Mouse (Mus musculus) midbrain, embryonic 14.5 days (tissue): Measurements from ENCODE around the gene Pnpla1. TPM values are rescaled to one million over a fixed set of nuclear protein-coding genes. Genes with fewer than 3 reads are reported as not detected.

Experiments
- ATAC-seq: fragments of 200-750 bp; cut with Nextera tagmentation; 2 replicates; pipeline ENCODE4 v1.8.0; 2017; ENCODE audit warnings: moderate number of reproducible peaks, moderate library complexity; ENCODE audit not compliant: low FRiP score, low TSS enrichment
- DNase-seq: peaks from one replicate; pipeline ENCODE4 v3.0.0-alpha.2; 2015
- H3K27ac ChIP-seq: fragments of 300-500 bp; sonication (generic); replicated peaks from 2 replicates; pipeline ENCODE4 v1.5.1; 2014; ENCODE audit warnings: mild to moderate bottlenecking, low read depth, low read length, moderate library complexity
- H3K27me3 ChIP-seq: fragments of 300-500 bp; sonication (generic); 2 replicates; pipeline ENCODE4 v1.6.1; 2014; ENCODE audit warnings: low read length, control low read depth, mixed read lengths; ENCODE audit not compliant: control insufficient read depth, insufficient read depth
- H3K36me3 ChIP-seq: fragments of 300-500 bp; sonication (generic); 2 replicates; pipeline ENCODE4 v1.6.1; 2014; ENCODE audit warnings: low read length, control low read depth; ENCODE audit not compliant: control insufficient read depth, insufficient read depth
- H3K4me1 ChIP-seq: fragments of 300-500 bp; sonication (generic); 2 replicates; pipeline ENCODE4 v1.6.1; 2014; ENCODE audit warnings: mild to moderate bottlenecking, antibody characterized with exemption, low read length, control low read depth; ENCODE audit not compliant: control insufficient read depth, insufficient read depth
- H3K4me2 ChIP-seq: fragments of 300-500 bp; sonication (generic); 2 replicates; pipeline ENCODE4 v1.6.1; 2014; ENCODE audit warnings: mild to moderate bottlenecking, low read length, moderate library complexity
- H3K4me3 ChIP-seq: fragments of 300-500 bp; sonication (generic); replicated peaks from 2 replicates; pipeline ENCODE4 v1.5.1; 2014; ENCODE audit warnings: low read depth, low read length
- H3K9ac ChIP-seq: fragments of 300-500 bp; sonication (generic); replicated peaks from 2 replicates; pipeline ENCODE4 v1.6.1; 2014; ENCODE audit warnings: mild to moderate bottlenecking, low read length, moderate library complexity
- H3K9me3 ChIP-seq: fragments of 300-500 bp; sonication (generic); 2 replicates; pipeline ENCODE4 v1.6.1; 2016; ENCODE audit warnings: low read length, control low read depth, mixed read lengths; ENCODE audit not compliant: control insufficient read depth
- WGBS: fragments of 180-500 bp; shearing (Covaris S2); extraction: QIAGEN DNeasy Blood & Tissue Kit; methylation state at CpG from one replicate; pipeline ENCODE4 v1.1.7; 2014; 5-methylcytosine and 5-hydroxymethylcytosine counted together
- polyA plus RNA-seq: library from polyadenylated mRNA; unstranded; fragments of >200 nt; fragmentation: Nextera tagmentation; extraction: Ambion mirVana; gene quantifications from 2 replicates; pipeline ENCODE4 v1.2.1, GENCODE M21; 2014

Pnpla1 gene
- polyA plus RNA-seq, 1 experiment from 2014 or later: not detected

- ATAC-seq: no peak
- no peak overlapping the region for H3K27ac ChIP-seq
- H3K4me3 ChIP-seq: no peak overlapping the region
- 60% methylated on average over 8 of the region's 8 CpGs for WGBS
- no peaks in the 10 kb centered on the region for H3K27me3 ChIP-seq
- peak; percentile 21 for DNase-seq
- peak overlapping the region; percentile 40 for H3K4me2 ChIP-seq
- no peaks in the 10 kb centered on the region for H3K36me3 ChIP-seq
- no peak overlapping the region for H3K9ac ChIP-seq
- no peaks in the 10 kb centered on the region for H3K9me3 ChIP-seq
- no peaks in the 10 kb centered on the region for H3K4me1 ChIP-seq
These were observed 24.6 kb downstream of the Pnpla1 start for GRCm38 (mm10) chr17:28882810-28883209.

- 75% methylated on average over 10 of the region's 10 CpGs for WGBS
- Histone ChIP-seq H3K9ac (no peak overlapping the region), H3K27me3 (no peaks in the 10 kb centered on the region), H3K4me3 (no peak overlapping the region), H3K27ac (no peak overlapping the region), H3K4me1 (no peaks in the 10 kb centered on the region), H3K36me3 (no peaks in the 10 kb centered on the region), H3K9me3 (peaks cover 7% of the 10 kb centered on the region; the same call in 1 of the 2 replicates), H3K4me2 (no peak overlapping the region)
- ATAC-seq (no peak), DNase-seq (peak; percentile 25)
These were observed 25.8 kb downstream of the Pnpla1 start for GRCm38 (mm10) chr17:28883941-28884516.

- ATAC-seq (no peak), DNase-seq (no peak)
- Histone ChIP-seq H3K36me3 (no peaks in the 10 kb centered on the region), H3K27ac (no peak overlapping the region), H3K9ac (no peak overlapping the region), H3K4me2 (no peak overlapping the region), H3K9me3 (peaks cover 7% of the 10 kb centered on the region; the same call in 1 of the 2 replicates), H3K4me1 (no peaks in the 10 kb centered on the region), H3K4me3 (no peak overlapping the region), H3K27me3 (no peaks in the 10 kb centered on the region)
- 86% methylated on average over 8 of the region's 8 CpGs for WGBS
These were observed 27.0 kb downstream of the Pnpla1 start for GRCm38 (mm10) chr17:28885231-28885630.

- no peak overlapping the region for H3K27ac ChIP-seq
- DNase-seq: no peak
- no peak for ATAC-seq
- H3K36me3 ChIP-seq: no peaks in the 10 kb centered on the region
- no peaks in the 10 kb centered on the region for H3K27me3 ChIP-seq
- H3K4me2 ChIP-seq: no peak overlapping the region
- WGBS: 84% methylated on average over 8 of the region's 8 CpGs
- H3K9me3 ChIP-seq: peaks cover 7% of the 10 kb centered on the region; the same call in 1 of the 2 replicates
- no peaks in the 10 kb centered on the region for H3K4me1 ChIP-seq
- no peak overlapping the region for H3K9ac ChIP-seq
- no peak overlapping the region for H3K4me3 ChIP-seq
These were observed 28.1 kb downstream of the Pnpla1 start for GRCm38 (mm10) chr17:28886266-28886665.

DNA sequence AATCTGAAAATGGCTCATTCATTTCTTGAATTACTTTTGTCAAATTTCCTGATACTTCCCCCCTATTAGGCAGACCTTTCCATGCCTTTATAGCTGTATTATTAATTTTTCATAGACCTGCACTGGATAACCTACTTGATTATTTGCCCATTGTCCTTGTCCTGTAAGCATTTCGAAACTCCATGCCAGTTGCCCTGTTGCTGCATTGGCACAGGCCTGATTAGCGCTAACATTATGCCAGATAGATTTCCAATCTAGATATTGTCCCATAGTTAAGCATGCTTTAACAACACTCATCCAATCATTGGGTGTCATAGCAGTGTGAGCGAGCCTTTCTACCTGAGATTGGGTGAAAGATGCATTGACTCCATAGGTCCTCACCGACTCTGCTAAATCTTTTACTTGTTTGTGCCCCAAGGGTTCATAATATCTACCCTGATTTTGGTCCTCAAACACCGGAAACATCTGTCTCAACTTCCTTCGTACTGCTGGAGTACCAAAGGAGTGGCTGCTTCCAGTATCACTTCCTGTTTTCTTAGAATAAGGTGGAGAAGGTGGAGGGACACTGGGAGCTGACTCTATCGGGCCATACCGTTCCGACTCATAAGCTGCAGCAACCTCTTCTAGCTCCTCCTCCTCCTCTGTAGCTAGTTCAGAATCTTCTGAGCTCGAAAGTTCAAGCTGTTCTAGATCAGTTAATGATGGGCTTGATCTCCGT is 36.0 kb downstream of the Pnpla1 start:
- no peaks in the 10 kb centered on the region for H3K36me3 ChIP-seq
- H3K9ac ChIP-seq: no peak overlapping the region
- peaks cover 4% of the 10 kb centered on the region; the same call in 1 of the 2 replicates for H3K4me1 ChIP-seq
- no peak overlapping the region for H3K4me2 ChIP-seq
- H3K4me3 ChIP-seq: no peak overlapping the region
- no peaks in the 10 kb centered on the region for H3K27me3 ChIP-seq
- H3K27ac ChIP-seq: no peak overlapping the region
- WGBS: 90% methylated on average over 11 of the region's 11 CpGs
- no peak for DNase-seq
- ATAC-seq: no peak
- no peaks in the 10 kb centered on the region for H3K9me3 ChIP-seq

GRCm38 (mm10) chr17:28895217-28895875 is 37.1 kb downstream of the Pnpla1 start:
- 95% methylated on average over 21 of the region's 21 CpGs for WGBS
- H3K27ac ChIP-seq: no peak overlapping the region
- ATAC-seq: no peak

GRCm38 (mm10) chr17:28896095-28896780 is 38.0 kb downstream of the Pnpla1 start:
- ATAC-seq (no peak), DNase-seq (no peak)
- Histone ChIP-seq H3K27ac (no peak overlapping the region), H3K27me3 (no peaks in the 10 kb centered on the region), H3K4me2 (no peak overlapping the region), H3K9me3 (no peaks in the 10 kb centered on the region), H3K4me1 (peaks cover 5% of the 10 kb centered on the region; the same call in 1 of the 2 replicates), H3K9ac (no peak overlapping the region), H3K4me3 (no peak overlapping the region), H3K36me3 (no peaks in the 10 kb centered on the region)
- 94% methylated on average over 11 of the region's 11 CpGs for whole genome bisulfite sequencing

More at GRCm38 (mm10) chr17:28895217-28895875, 37.1 kb downstream of the Pnpla1 start:
- no peaks in the 10 kb centered on the region for H3K9me3 ChIP-seq
- H3K4me2 ChIP-seq: no peak overlapping the region
- DNase-seq: no peak
- H3K36me3 ChIP-seq: no peaks in the 10 kb centered on the region
- H3K9ac ChIP-seq: no peak overlapping the region
- no peak overlapping the region for H3K4me3 ChIP-seq
- H3K4me1 ChIP-seq: peaks cover 5% of the 10 kb centered on the region; the same call in 1 of the 2 replicates
- H3K27me3 ChIP-seq: no peaks in the 10 kb centered on the region

- H3K27me3 ChIP-seq: no peaks in the 10 kb centered on the region
- no peaks in the 10 kb centered on the region for H3K9me3 ChIP-seq
- DNase-seq: no peak
- peaks cover 5% of the 10 kb centered on the region; the same call in 1 of the 2 replicates for H3K4me1 ChIP-seq
- no peak overlapping the region for H3K4me2 ChIP-seq
- ATAC-seq: no peak
- no peaks in the 10 kb centered on the region for H3K36me3 ChIP-seq
- H3K9ac ChIP-seq: no peak overlapping the region
- H3K4me3 ChIP-seq: no peak overlapping the region
- H3K27ac ChIP-seq: no peak overlapping the region
- WGBS: 90% methylated on average over 5 of the region's 5 CpGs
These were observed 39.6 kb downstream of the Pnpla1 start for GRCm38 (mm10) chr17:28897817-28898216.
